Mouse (Mus musculus) thymus, postnatal 4 days (tissue): ENCODE data around the gene Ust.

Experiments
- DNase-seq: peaks from one replicate; pipeline ENCODE4 v3.0.0; 2021

The Ust gene

DNA sequence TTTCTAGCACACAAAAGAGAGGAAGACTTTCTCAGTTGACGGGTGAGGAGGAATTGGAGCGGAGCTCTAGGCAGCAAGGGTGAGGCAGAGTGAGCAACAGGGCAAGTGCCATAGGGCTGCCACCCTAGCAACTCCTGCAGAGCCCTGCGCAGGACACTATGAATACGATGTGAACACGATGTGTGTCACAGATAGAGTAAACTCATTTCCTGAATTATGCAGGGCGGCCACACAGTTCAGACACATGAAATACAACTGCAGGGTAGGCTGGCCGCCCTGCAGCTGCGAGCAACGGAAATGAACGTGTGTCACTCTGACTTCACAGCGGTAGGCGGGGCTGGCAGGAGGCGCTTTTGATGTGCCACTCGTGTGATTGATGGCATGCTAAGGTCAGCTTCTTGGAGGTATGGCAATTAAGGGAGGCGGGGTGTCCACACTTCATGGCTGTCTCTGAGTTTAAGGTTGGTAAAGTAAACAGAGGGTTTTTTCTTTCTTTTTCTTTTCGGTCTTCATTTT is 304.7 kb downstream of the Ust start:
- DNase-seq, result peak; percentile 90

DNA sequence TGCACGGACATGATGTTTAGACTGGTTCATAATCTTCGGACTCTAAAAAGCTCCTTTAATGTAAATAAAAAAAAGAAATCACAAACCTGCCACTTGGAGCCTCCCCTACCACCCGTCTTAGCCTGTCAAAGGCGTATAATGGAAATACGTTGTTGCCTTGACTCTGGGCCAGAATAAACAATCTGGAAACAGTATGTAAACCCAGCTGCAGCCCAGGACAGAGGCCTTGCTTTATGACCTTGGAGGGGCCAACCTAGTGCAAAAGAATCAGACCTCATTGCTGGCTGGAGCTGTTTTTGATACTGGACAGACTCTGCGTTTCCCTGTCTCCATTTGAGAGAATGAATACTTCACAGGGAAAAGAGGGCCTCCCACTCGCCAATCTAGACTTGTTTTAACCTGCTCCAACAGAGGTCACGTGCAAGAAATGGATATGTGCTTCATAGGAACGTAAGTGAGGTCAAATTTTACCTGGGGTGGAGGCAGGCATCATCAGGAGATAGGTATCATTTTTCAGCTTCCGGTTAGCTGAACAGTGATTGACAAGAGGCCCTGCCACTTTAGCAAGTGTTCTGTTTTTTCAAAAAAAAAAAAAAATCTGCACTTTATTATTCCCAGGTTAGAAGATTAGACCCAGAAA is 305.2 kb downstream of the Ust start:
- DNase-seq, result peak; percentile 30

- DNase-seq, result no peak
Observed at GRCm38 (mm10) chr10:8212611-8213226, 305.9 kb downstream of the Ust start.

DNA sequence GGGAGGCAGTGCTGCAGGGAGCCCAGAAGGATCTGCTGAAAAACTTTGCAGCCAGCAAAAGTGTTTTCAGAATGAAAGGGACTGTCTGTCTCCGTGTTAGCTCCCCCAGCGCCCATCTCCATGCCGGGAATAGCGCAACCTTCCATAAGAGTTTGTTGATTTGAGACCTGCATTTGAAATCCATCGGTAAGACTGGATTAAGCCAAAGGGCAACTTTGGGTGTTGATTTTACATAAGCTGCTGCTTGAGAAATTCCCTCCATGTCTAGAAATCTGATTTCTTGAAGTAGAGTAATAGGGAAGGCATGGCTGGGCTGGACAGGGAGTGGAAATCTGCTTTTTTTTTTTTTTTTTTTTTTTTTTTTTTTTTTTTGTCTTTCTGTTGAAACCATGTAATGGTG is 306.9 kb downstream of the Ust start:
- DNase-seq, result no peak

GRCm38 (mm10) chr10:8210366-8210765 is 308.3 kb downstream of the Ust start:
- DNase-seq, result no peak

DNA sequence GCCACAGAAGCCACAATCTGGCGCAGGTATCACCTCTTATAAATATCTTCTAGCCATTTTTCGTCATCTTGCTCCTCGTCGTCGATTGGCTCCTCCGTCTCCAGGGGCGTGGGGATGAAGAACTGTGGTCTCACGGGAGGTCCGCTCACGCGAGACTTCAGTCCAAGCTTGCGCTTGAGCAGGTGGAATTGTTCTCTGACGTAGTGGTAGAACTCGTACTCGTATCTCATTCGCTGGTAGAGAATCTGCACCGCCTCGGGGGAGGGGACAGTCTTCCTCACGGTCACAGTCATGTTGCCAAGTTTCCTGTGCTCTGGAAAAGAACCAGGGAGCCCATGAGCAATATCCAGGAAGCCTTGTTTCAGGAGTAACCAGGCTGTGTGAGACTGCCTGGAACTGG is 311.3 kb downstream of the Ust start:
- DNase-seq, result no peak

DNA sequence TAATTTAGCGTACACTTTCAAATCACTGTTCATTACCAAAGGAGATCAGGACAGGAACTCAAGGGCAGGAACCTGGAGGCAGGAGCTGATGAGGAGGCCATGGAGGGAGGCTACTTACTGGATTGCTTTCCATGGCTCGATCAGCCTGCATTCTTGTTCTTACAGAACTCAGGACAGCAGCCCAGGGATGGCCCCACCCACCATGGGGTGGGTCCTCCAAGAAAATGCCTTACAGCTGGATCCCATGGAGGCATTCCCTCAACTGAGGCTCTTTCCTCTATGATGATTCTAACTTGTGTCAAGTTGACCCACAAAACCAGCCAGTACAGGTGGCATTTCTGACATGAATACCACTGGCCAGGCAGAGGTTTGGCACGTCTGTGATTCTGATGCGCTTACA is 314.9 kb downstream of the Ust start:
- no peak for DNase-seq

- no peak for DNase-seq
Observed at GRCm38 (mm10) chr10:8199816-8200215, 318.8 kb downstream of the Ust start.

DNA sequence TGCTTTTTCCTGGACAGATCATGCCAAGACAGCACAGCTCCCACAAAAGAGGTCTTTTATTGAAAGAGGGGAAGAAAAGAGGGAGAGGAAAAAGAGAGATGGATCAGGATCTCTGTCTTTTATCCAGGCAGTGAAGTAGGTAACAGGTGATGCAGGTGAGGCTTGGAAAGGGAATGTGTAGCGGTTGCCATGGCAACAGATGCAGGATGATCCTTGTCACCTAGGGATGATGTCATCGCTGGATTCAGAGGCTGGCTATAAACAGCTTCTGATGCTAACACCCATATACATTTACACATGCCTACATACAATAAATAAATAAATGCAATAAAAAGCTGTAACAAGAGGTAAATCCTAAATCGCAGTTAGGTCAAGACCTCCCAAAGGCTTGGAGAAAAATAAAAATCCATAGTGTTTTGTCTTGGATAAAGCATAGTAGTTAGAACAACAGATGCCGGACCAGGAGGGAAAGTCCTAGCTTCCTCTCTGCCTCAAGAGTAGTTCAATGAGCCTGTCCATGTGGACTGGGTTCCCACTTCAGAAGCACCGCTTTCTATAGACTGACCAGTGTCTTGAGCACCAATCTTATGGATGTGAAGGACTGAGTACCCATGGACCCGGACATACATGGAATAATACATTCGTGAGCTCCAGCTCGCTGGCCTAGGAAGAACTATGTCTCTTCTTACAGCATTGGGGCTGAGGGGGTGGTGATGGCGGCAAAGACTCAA is 319.4 kb downstream of the Ust start:
- no peak for DNase-seq

- no peak for DNase-seq
Observed at GRCm38 (mm10) chr10:8197661-8198060, 321.0 kb downstream of the Ust start.

GRCm38 (mm10) chr10:8196300-8196699 is 322.3 kb downstream of the Ust start:
- DNase-seq, result peak; percentile 53

- no peak for DNase-seq
Observed at GRCm38 (mm10) chr10:8195730-8196129, 322.9 kb downstream of the Ust start.

DNA sequence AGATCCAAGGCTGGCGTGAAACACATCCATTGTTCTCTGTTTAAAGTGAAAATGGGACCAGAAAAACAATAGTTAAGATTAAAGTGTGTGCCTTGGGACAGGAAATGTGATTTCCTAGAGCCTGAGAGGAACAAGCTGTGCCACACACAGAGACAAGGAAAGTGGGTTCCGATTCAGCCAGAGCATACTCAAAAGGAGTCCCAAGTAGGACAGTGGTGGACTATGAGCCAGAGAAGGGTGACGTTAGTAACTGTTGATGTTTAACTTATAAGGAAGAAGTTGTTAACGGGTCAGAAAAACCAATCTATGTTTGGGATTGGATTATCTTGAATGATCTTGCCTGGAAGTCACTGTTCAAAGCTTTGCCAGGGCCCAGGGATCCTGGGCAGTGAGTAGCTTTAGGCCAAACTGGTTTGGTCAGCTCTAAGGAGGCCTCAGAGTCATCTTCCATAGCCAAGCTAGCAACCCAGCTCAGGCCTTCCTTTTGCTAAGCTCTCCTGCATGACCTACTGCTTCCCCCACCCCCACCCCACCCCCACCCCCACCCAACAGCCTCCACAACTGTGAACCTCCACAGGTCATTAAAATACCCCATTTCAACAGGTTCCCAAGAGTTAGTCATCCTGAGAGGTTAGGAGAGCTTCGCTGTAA is 329.2 kb downstream of the Ust start:
- no peak for DNase-seq

DNA sequence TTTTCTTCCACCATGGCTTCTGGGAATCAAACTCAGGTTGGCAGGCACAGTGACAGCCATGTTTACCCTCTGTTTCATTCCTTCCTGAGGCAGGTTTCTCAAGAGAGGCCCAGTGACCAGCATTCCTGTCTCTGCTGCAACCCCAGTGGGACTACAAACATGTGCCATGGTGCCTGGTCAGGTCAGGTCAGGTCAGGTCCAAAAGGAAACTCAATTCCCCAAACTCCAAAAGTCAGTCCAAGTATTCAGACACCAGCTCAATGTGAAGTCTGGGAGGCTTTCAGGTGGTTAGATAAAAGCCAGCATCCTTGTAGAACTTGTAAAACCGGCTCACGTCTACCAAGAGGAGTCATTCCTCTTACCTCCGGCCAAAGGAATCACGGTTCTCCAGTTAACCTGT is 333.0 kb downstream of the Ust start:
- no peak for DNase-seq

- peak; percentile 59 for DNase-seq
Observed at GRCm38 (mm10) chr10:8184711-8185110, 333.9 kb downstream of the Ust start.

- no peak for DNase-seq
Observed at GRCm38 (mm10) chr10:8183171-8183570, 335.5 kb downstream of the Ust start.

DNA sequence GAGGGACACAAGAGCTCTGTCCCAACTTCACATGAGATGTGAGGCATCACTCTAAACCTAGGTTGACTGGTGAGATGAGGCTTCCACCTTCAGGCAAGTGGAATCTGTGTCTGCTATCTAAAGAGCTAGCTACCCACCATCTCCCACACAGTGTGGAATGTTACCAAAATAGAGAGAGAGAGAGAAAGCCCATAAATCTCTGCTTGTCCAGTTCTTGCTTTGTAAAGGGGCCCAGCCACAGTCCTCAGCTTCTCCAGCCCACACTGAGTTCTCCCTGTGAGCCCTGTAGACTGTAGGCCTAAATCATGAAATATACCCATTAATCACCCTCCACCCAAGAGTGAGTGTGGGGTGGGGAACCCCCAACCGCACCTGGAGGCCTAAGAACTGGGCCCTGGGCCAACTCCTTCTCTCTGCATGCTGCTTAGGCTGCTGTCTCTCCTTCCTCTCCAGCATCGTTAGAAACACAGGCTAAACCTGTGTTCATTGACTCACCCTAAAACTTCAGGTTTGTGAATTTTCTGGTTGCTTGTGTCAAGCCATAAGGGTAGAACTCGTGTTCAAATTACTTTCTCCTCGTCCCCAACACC is 336.9 kb downstream of the Ust start:
- DNase-seq, result no peak

DNA sequence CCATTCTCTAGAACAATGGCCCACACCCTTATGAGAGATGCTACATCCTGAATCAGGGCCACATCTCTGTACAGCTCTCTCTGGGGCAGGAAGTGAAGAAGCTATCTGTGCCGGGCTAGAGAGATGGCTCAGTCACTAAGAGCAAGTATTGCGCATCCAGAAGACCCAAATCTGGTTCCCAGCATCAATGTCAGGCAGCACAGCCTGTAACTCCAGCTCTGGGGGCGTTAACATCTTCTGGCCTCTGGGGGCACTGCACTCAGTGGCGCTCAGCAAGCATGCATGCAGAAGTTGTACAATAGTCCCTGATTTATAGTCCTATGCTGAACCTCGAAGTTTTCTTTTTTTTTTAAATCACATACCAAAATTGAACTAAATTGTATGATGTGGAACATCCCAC is 341.0 kb downstream of the Ust start:
- DNase-seq, result peak; percentile 57

DNA sequence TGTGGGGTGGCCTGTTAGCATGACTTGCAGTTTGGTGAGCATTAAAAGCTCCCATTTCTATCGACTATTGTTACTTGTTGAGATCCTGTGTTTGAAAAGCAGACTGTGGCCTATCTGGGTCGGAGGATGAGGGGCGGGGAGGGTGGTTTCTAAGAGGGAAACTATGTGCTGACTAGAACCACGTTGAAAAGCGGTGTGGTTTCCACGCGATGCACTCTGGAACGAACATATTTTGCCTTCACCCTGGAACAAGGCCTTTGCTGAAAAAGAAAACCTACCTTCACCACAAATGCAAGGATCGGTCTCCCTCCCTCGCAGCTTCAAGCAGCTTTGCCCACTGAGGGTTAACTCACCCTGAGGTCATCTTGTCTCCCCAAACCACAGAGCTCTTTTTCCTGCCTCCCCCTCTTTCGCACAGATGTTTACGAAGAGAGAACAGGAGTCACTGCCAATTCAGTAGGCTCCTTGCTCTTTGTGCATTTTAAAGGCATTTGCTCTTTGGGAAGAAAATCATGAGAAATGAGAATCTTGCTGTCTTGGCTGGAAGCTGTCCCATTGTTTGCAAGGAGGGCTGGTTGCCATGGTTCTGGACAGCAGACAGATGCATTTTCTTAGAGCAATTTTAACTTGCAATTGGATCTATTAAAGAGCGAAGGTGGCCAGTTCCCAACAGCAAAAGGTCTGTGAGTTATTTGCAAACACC is 342.1 kb downstream of the Ust start:
- DNase-seq, result peak; percentile 71

DNA sequence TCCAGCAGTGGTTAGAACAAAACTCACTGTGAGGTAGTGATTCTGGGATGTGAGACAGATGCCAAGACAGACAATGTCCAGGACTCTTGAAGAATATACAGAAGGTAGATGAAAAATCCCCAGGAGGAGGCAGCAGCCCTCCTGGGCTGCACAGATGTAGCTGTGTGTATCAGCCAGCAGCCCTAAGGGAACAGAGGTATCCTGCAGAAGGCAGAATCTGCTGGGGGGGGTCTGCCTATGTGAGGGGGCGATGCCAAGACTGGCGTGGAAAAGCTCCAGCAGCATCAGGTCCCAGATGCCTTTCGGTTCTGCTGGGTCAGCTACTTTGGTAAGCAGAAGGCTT is 342.6 kb downstream of the Ust start:
- DNase-seq, result no peak

DNA sequence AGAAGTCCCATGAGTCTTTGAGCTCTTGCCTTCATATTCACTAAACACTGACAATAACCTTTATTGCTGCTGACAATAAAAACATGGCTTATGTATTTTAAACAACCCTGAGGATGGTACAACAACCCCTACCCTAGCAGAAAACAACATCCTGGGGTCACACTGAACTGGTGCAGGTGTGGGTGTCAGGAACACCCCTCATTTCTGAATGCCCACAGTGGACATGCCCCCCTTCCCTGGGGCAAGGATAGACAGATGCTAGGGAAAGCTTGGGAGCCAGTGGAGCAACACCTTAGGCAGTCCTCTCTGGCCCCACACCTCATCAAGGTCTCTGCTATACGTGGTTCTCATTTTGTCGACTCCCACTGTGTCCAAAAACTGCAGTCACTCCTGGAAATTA is 343.9 kb downstream of the Ust start:
- DNase-seq, result no peak

GRCm38 (mm10) chr10:8174230-8174629 is 344.4 kb downstream of the Ust start:
- DNase-seq, result no peak

GRCm38 (mm10) chr10:8173032-8173431 is 345.6 kb downstream of the Ust start:
- DNase-seq, result no peak
